Mouse (Mus musculus): Measurements from ENCODE around the gene Nox1. TPM values are rescaled to one million over a fixed set of nuclear protein-coding genes. Genes with fewer than 3 reads are reported as not detected.
"Not testable (repeated sequence)": the region's sequence is repeated elsewhere in the genome, so short reads cannot be mapped to it uniquely, and the experiment has no call there.

The Nox1 gene
- total and polyA plus RNA-seq, 2 experiments from 2014 or later, result 0.26 to 1.4 TPM

DNA sequence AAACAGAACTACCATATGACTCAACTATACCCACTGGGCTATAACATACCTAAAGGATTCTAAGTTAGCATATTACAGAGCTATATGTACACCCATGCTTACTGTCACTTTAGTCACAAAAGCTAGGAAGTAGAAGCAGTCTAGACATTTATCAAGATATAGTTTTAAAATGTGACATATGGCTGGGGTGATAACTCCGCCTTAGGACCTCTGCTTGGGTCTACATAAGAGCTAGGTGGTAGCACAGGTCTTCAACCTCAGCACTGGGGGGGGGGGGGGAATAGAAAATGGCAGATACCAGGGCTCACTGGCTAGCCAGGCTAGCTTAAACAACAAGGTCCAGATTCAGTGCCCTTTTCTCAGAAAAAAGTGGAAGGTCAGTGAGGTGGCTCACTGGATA, 11.3 kb upstream of the Nox1 start:
- 85% methylated on average over 1 of the region's 1 CpGs for WGBS
- no peak for TF ChIP-seq CTCF (IDR thresholded peaks at IDR 0.05)
- Histone ChIP-seq H3K27ac (ENCODE audit: low read depth, low read length) (no peak overlapping the region), H3K36me3 (ENCODE audit: insufficient read depth, low read length) (no peaks in the 10 kb centered on the region), H3K9me3 (ENCODE audit: low read length) (no peaks in the 10 kb centered on the region), H3K27me3 (ENCODE audit: insufficient read depth, low read length) (no peaks in the 10 kb centered on the region), H3K9ac (replicated peaks; ENCODE audit: low read length, poor library complexity, severe bottlenecking) (no peak overlapping the region), H3K4me2 (ENCODE audit: low read depth, low read length, poor library complexity, severe bottlenecking) (no peak overlapping the region), H3K4me1 (ENCODE audit: insufficient read depth, low read length) (no peaks in the 10 kb centered on the region), H3K4me3 (ENCODE audit: low read depth, low read length) (no peak overlapping the region)
- DNase-seq (ENCODE audit: low spot score) (no peak), ATAC-seq (ENCODE audit: low FRiP score) (no peak)

DNA sequence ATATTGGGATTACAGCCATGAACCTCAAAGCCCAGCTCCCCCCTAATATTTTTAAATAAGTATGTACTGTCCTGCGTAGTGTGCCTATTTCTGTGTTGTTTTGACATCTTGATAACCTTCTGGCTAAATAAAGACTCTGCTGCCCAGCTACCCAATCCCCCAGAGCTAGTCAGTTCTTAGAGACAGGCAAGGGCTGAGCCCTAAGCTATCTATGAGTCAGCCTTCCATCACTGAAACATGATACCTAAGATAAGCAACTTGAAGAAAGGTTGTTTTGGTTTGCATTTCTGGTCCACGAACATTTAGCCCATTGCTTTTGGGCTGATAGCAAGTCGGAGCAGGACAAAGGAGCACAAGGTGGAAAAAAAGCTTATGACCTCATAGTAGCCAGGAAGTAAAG, 1.1 kb downstream of the Nox1 start:
- DNase-seq (ENCODE audit: low spot score) (no peak), ATAC-seq (ENCODE audit: low FRiP score) (no peak)
- no peaks in the 10 kb centered on the region for H3K4me1 ChIP-seq (ENCODE audit: insufficient read depth, low read length)
- TF ChIP-seq CTCF (IDR thresholded peaks at IDR 0.05), result no peak
- H3K27ac ChIP-seq (ENCODE audit: low read depth, low read length), result no peak overlapping the region
- no peak overlapping the region for H3K9ac ChIP-seq (replicated peaks; ENCODE audit: low read length, poor library complexity, severe bottlenecking)
- no peak overlapping the region for H3K4me3 ChIP-seq (ENCODE audit: low read depth, low read length)
- H3K9me3 ChIP-seq (ENCODE audit: low read length), result no peaks in the 10 kb centered on the region
- H3K27me3 ChIP-seq (ENCODE audit: insufficient read depth, low read length), result no peaks in the 10 kb centered on the region
- WGBS, result 80% methylated on average over 3 of the region's 3 CpGs
- no peak overlapping the region for H3K4me2 ChIP-seq (ENCODE audit: low read depth, low read length, poor library complexity, severe bottlenecking)
- no peaks in the 10 kb centered on the region for H3K36me3 ChIP-seq (ENCODE audit: insufficient read depth, low read length)

DNA sequence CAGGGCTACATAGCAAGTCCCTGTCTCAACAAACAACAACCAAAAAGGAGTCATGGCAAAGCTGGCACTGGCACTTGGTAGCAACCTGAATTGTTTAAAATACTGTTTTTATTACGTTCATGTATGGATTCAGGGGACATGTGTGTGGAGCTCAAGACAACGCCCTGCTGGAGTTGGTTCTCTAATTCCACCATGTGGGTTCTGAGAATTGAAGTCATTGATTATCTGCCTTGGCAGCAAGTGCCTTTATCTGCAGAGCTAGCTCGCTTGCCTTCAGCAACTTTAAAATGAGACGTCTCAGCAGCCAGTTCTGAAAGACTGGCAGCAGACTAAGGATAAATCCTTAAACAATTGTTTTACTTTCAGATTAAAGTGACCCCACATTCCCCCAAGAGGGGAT, 3.6 kb downstream of the Nox1 start:
- Histone ChIP-seq H3K4me3 (ENCODE audit: low read depth, low read length) (no peak overlapping the region), H3K4me2 (ENCODE audit: low read depth, low read length, poor library complexity, severe bottlenecking) (no peak overlapping the region), H3K9ac (replicated peaks; ENCODE audit: low read length, poor library complexity, severe bottlenecking) (no peak overlapping the region), H3K36me3 (ENCODE audit: insufficient read depth, low read length) (no peaks in the 10 kb centered on the region), H3K9me3 (ENCODE audit: low read length) (no peaks in the 10 kb centered on the region), H3K4me1 (ENCODE audit: insufficient read depth, low read length) (no peaks in the 10 kb centered on the region), H3K27ac (ENCODE audit: low read depth, low read length) (no peak overlapping the region), H3K27me3 (ENCODE audit: insufficient read depth, low read length) (no peaks in the 10 kb centered on the region)
- WGBS, result 42% methylated on average over 4 of the region's 4 CpGs
- DNase-seq (ENCODE audit: low spot score) (no peak), ATAC-seq (ENCODE audit: low FRiP score) (no peak)
- no peak for TF ChIP-seq CTCF (IDR thresholded peaks at IDR 0.05)

DNA sequence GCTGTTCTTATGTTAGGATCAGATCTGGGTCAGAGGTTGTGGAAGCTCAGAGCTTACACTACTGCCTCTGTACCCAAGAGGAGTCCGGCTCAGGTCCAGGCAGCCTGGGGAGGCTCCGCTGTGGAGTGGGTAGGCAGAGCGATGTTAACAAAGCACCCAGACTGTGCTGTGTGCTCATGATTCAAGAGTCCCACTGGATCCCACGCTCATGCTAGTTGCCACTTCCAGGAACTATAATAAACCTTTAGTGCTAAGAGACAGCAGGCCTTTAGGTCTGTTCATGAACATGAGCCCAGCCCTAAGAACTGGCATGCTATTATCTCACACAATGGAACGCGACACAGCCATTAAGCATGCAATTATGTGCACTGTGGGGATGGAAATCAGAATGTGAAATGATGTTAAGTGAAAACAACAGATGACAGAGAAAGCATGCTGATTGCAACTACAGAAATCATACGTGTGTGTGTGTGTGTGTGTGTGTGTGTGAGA, 10.6 kb downstream of the Nox1 start:
- H3K4me3 ChIP-seq (ENCODE audit: low read depth, low read length), result no peak overlapping the region
- H3K9me3 ChIP-seq (ENCODE audit: low read length), result no peaks in the 10 kb centered on the region
- TF ChIP-seq CTCF (IDR thresholded peaks at IDR 0.05), result no peak
- no peaks in the 10 kb centered on the region for H3K36me3 ChIP-seq (ENCODE audit: insufficient read depth, low read length)
- no peak overlapping the region for H3K27ac ChIP-seq (ENCODE audit: low read depth, low read length)
- ATAC-seq (ENCODE audit: low FRiP score) (no peak), DNase-seq (ENCODE audit: low spot score) (no peak)
- H3K4me2 ChIP-seq (ENCODE audit: low read depth, low read length, poor library complexity, severe bottlenecking), result no peak overlapping the region
- no peaks in the 10 kb centered on the region for H3K4me1 ChIP-seq (ENCODE audit: insufficient read depth, low read length)
- 67% methylated on average over 7 of the region's 7 CpGs for WGBS
- H3K9ac ChIP-seq (replicated peaks; ENCODE audit: low read length, poor library complexity, severe bottlenecking), result no peak overlapping the region
- H3K27me3 ChIP-seq (ENCODE audit: insufficient read depth, low read length), result no peaks in the 10 kb centered on the region

DNA sequence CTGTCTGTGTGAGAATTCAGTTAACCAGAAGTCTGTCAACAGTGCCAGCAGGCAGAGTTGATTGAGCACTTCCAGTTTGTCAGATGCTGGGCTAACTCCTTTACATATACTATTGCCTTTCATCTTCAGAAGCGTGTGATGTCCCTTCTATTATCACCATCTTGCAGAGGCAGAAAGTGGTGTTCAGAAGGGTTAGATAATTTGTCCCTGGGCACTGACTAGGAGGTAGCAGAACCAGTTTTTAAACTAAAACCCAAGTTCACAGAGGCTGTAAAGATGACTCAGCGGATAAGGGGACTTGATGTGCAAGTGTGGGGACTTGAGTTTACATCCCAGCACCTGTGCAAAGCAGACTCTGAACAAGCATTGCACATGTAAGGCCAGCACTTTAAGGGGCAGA, 13.3 kb downstream of the Nox1 start:
- 81% methylated on average over 2 of the region's 2 CpGs for WGBS
- ATAC-seq (ENCODE audit: low FRiP score), result no peak
- Histone ChIP-seq H3K36me3 (ENCODE audit: insufficient read depth, low read length) (no peaks in the 10 kb centered on the region), H3K4me3 (ENCODE audit: low read depth, low read length) (no peak overlapping the region), H3K27me3 (ENCODE audit: insufficient read depth, low read length) (no peaks in the 10 kb centered on the region), H3K4me2 (ENCODE audit: low read depth, low read length, poor library complexity, severe bottlenecking) (no peak overlapping the region), H3K9me3 (ENCODE audit: low read length) (no peaks in the 10 kb centered on the region), H3K9ac (replicated peaks; ENCODE audit: low read length, poor library complexity, severe bottlenecking) (no peak overlapping the region), H3K4me1 (ENCODE audit: insufficient read depth, low read length) (no peaks in the 10 kb centered on the region), H3K27ac (ENCODE audit: low read depth, low read length) (no peak overlapping the region)
- no peak for TF ChIP-seq CTCF (IDR thresholded peaks at IDR 0.05)
- no peak for DNase-seq (ENCODE audit: low spot score)

DNA sequence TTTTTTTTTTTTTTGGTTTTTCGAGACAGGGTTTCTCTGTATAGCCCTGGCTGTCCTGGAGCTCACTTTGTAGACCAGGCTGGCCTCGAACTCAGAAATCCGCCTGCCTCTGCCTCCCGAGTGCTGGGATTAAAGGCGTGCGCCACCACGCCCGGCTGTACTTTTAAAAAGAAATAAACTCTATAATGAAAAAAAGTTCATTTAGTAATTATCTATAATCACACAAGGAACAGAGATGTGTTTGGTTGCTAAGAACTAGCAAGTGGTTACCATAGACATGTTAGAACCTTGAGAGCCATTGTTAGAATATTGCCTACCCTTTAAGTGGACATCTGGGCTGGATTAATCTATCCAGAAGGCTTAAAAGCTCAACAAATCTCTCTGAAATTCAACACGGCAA, 34.6 kb downstream of the Nox1 start, which contains the start of gene Arl13a:
TSS of gene Arl13a (plus strand) at position 301 of the 400 bp plus-strand sequence.
- not testable (repeated sequence) for DNase-seq (ENCODE audit: low spot score); H3K36me3 ChIP-seq (ENCODE audit: insufficient read depth, low read length); H3K4me2 ChIP-seq (ENCODE audit: low read depth, low read length, poor library complexity, severe bottlenecking); H3K27me3 ChIP-seq (ENCODE audit: insufficient read depth, low read length); H3K9me3 ChIP-seq (ENCODE audit: low read length); H3K4me1 ChIP-seq (ENCODE audit: insufficient read depth, low read length); ATAC-seq (ENCODE audit: low FRiP score); H3K4me3 ChIP-seq (ENCODE audit: low read depth, low read length); H3K9ac ChIP-seq (replicated peaks; ENCODE audit: low read length, poor library complexity, severe bottlenecking); H3K27ac ChIP-seq (ENCODE audit: low read depth, low read length)
- 90% methylated on average over 8 of the region's 9 CpGs for WGBS

Data from midbrain, postnatal 0 days (tissue).